Mouse (Mus musculus): ENCODE data around the gene Phactr2. TPM values are rescaled to one million over a fixed set of nuclear protein-coding genes. Genes with fewer than 3 reads are reported as not detected.

Phactr2 gene
- polyA plus RNA-seq, 1 experiment = 12.5 TPM

DNA sequence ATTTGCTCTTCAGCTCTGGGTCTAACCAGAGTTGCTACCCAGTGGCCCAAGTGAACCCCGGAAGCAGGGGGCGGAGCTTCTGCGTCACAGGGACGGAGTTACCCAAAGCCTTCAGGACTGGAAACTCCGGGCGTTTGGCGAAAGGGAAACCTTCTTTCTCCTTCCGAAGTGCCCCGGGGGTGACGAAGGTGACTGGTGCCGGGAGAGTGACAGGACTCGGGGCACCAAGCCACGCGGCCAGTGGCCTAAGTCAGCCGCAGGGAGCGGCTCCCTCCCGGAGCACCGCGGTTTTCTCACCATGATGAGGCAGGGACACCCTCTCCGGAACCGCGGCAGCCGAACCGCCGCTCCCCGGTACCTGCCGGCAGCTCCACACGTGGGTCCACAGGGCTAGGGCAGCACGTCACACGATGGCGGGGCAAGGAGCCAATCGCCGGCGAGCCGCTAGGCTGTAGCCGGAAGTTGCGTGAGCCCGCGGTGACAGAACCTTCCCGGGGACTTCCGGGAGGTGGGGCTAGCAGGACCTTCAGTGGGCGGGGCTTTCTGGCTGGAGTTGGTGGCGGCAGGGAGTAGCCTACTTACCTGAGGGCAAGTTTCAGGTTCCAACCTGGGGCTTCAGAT, 281.4 kb downstream of the Phactr2 start, which contains the start of gene Ltv1:
Ltv1 (minus strand) TSS at position 438 of the 621 bp plus-strand sequence.
- TF ChIP-seq POLR2A (IDR thresholded peaks at IDR 0.05; ENCODE audit: low read depth, low read length) = no peak
- Histone ChIP-seq H3K27ac (ENCODE audit: insufficient read depth, low read depth, low read length) (peak within 1 kb of the TSS; percentile 77), H3K36me3 (ENCODE audit: control insufficient read depth, insufficient read depth, low read length) (no peaks in the 10 kb centered on the region), H3K27me3 (replicated peaks; ENCODE audit: control insufficient read depth, insufficient read depth, low read length) (no peaks in the 10 kb centered on the region), H3K4me3 (ENCODE audit: insufficient read depth, low read depth, low read length) (peak within 1 kb of the TSS; percentile 80), H3K4me1 (ENCODE audit: control insufficient read depth, insufficient read depth, low read length) (peaks cover 2% of the 10 kb centered on the region; the same call in 1 of the 2 replicates)
- WGBS = under 1% methylated on average over 43 of the region's 43 CpGs
- DNase-seq = peak; percentile 98

DNA sequence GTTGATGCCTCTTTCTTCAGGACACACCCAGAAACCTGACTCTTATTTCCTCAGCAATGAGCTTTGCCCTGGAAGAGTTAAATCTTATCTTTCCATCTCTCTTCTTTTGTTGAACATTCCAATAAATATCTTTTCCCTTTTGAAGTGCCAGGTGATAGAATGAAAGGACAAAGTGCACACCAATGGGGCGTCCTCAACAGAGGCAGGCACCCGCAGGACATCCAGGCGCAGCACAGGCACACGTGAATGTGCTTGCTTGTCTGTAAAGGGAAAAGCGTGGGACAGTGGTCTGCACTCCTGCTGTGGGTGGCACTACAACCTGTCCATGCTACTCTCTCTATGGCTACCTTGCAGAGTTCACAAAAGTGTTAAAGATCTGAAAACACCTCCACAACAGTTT, 284.3 kb downstream of the Phactr2 start:
- WGBS = 71% methylated on average over 5 of the region's 5 CpGs
- TF ChIP-seq CTCF (conservative IDR thresholded peaks at IDR 0.05; ENCODE audit: insufficient read depth, insufficient read length, low read depth, low read length) (no peak), POLR2A (IDR thresholded peaks at IDR 0.05; ENCODE audit: low read depth, low read length) (no peak)
- H3K36me3 ChIP-seq (ENCODE audit: control insufficient read depth, insufficient read depth, low read length) = peaks cover 1% of the 10 kb centered on the region; the same call in 1 of the 2 replicates
- H3K27ac ChIP-seq (ENCODE audit: insufficient read depth, low read depth, low read length) = no peak overlapping the region
- H3K27me3 ChIP-seq (replicated peaks; ENCODE audit: control insufficient read depth, insufficient read depth, low read length) = no peaks in the 10 kb centered on the region
- no peak overlapping the region for H3K4me3 ChIP-seq (ENCODE audit: insufficient read depth, low read depth, low read length)
- no peak for DNase-seq
- H3K4me1 ChIP-seq (ENCODE audit: control insufficient read depth, insufficient read depth, low read length) = peaks cover 2% of the 10 kb centered on the region; the same call in 1 of the 2 replicates

GRCm38 (mm10) chr10:13186754-13187153, 287.5 kb downstream of the Phactr2 start:
- H3K27me3 ChIP-seq (replicated peaks; ENCODE audit: control insufficient read depth, insufficient read depth, low read length) = no peaks in the 10 kb centered on the region
- no peak for DNase-seq
- H3K27ac ChIP-seq (ENCODE audit: insufficient read depth, low read depth, low read length) = no peak overlapping the region
- no peak overlapping the region for H3K4me3 ChIP-seq (ENCODE audit: insufficient read depth, low read depth, low read length)
- 82% methylated on average over 3 of the region's 3 CpGs for WGBS
- no peaks in the 10 kb centered on the region for H3K4me1 ChIP-seq (ENCODE audit: control insufficient read depth, insufficient read depth, low read length)
- no peak for TF ChIP-seq CTCF (conservative IDR thresholded peaks at IDR 0.05; ENCODE audit: insufficient read depth, insufficient read length, low read depth, low read length)
- TF ChIP-seq POLR2A (IDR thresholded peaks at IDR 0.05; ENCODE audit: low read depth, low read length) = no peak
- H3K36me3 ChIP-seq (ENCODE audit: control insufficient read depth, insufficient read depth, low read length) = peaks cover 1% of the 10 kb centered on the region; the same call in 1 of the 2 replicates

DNA sequence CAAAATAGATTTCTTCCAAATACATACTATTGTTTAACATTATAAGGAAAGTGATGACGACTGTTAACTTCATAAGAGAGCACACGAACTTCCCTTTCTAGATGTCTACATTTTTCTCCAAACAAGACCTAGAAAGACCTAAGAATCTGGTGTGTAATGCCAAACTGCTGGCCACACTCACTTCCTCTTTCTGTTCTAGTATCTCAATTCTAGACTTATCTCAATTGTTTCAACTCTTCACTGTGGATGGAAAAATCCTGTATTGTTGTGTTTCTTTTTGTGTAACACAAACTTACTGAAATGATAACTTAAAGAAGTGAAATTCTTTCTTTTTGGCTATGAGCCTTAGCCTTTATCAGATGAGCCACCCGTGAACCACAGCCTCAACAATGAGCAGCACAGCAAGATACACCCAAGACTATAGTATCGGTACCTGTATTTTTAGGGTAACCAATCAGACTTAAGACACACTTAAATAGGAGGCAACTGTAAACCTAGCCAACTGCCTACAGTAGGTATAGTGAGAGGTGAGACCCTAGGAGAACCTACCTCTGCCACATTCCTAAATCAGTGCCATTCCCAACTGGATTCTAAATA, 289.9 kb downstream of the Phactr2 start:
- 87% methylated on average over 4 of the region's 4 CpGs for WGBS
- no peaks in the 10 kb centered on the region for H3K27me3 ChIP-seq (replicated peaks; ENCODE audit: control insufficient read depth, insufficient read depth, low read length)
- H3K27ac ChIP-seq (ENCODE audit: insufficient read depth, low read depth, low read length) = no peak overlapping the region
- peaks cover 5% of the 10 kb centered on the region for H3K36me3 ChIP-seq (ENCODE audit: control insufficient read depth, insufficient read depth, low read length)
- no peaks in the 10 kb centered on the region for H3K4me1 ChIP-seq (ENCODE audit: control insufficient read depth, insufficient read depth, low read length)
- TF ChIP-seq CTCF (conservative IDR thresholded peaks at IDR 0.05; ENCODE audit: insufficient read depth, insufficient read length, low read depth, low read length) (no peak), POLR2A (IDR thresholded peaks at IDR 0.05; ENCODE audit: low read depth, low read length) (no peak)
- no peak for DNase-seq
- no peak overlapping the region for H3K4me3 ChIP-seq (ENCODE audit: insufficient read depth, low read depth, low read length)

GRCm38 (mm10) chr10:13180211-13180610, 294.0 kb downstream of the Phactr2 start:
- H3K27me3 ChIP-seq (replicated peaks; ENCODE audit: control insufficient read depth, insufficient read depth, low read length) = no peaks in the 10 kb centered on the region
- no peak overlapping the region for H3K4me3 ChIP-seq (ENCODE audit: insufficient read depth, low read depth, low read length)
- no peaks in the 10 kb centered on the region for H3K4me1 ChIP-seq (ENCODE audit: control insufficient read depth, insufficient read depth, low read length)
- no peak for DNase-seq
- H3K27ac ChIP-seq (ENCODE audit: insufficient read depth, low read depth, low read length) = no peak overlapping the region
- no peak for TF ChIP-seq POLR2A (IDR thresholded peaks at IDR 0.05; ENCODE audit: low read depth, low read length)
- TF ChIP-seq CTCF (conservative IDR thresholded peaks at IDR 0.05; ENCODE audit: insufficient read depth, insufficient read length, low read depth, low read length) = no peak
- H3K36me3 ChIP-seq (ENCODE audit: control insufficient read depth, insufficient read depth, low read length) = peaks cover 8% of the 10 kb centered on the region
- WGBS = 88% methylated on average over 7 of the region's 7 CpGs

DNA sequence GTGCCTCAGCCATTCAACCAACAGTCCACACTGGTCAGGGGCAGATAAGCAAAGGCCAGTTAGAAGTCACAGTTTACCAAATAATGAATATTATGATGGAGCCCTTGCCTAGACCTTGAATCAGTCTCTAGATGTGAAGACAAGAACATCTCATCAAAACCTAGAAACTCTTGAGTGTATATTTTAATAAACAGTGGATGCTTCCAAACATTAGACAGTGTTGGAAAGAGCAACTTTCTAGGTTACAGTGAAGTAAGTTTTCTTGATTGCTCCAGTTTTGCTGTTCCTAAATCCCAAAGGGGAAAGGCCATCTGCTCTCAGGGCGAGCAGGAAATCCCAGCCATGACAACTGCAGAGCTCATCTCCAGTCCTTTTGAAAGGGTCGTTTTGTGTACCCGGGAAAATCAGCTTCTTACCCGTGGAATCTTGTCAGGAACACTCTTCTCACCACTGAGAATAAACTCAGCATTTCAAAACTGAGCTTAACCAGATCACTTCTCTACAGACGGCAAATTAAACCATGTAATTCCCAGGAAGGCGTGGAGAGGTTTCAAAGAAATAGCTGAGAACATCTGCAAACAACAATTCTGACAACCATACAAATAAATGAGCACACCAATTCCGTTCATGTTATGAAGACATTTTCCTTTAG, 296.1 kb downstream of the Phactr2 start, which contains the start of gene Zc2hc1b:
Zc2hc1b (minus strand) TSS at position 51 of the 652 bp plus-strand sequence.
- H3K4me1 ChIP-seq (ENCODE audit: control insufficient read depth, insufficient read depth, low read length) = no peaks in the 10 kb centered on the region
- H3K4me3 ChIP-seq (ENCODE audit: insufficient read depth, low read depth, low read length) = no peak within 1 kb of the TSS
- TF ChIP-seq POLR2A (IDR thresholded peaks at IDR 0.05; ENCODE audit: low read depth, low read length) (no peak), CTCF (conservative IDR thresholded peaks at IDR 0.05; ENCODE audit: insufficient read depth, insufficient read length, low read depth, low read length) (no peak)
- no peaks in the 10 kb centered on the region for H3K27me3 ChIP-seq (replicated peaks; ENCODE audit: control insufficient read depth, insufficient read depth, low read length)
- H3K36me3 ChIP-seq (ENCODE audit: control insufficient read depth, insufficient read depth, low read length) = peaks cover 8% of the 10 kb centered on the region
- H3K27ac ChIP-seq (ENCODE audit: insufficient read depth, low read depth, low read length) = no peak within 1 kb of the TSS
- no peak for DNase-seq
- 87% methylated on average over 7 of the region's 7 CpGs for WGBS

DNA sequence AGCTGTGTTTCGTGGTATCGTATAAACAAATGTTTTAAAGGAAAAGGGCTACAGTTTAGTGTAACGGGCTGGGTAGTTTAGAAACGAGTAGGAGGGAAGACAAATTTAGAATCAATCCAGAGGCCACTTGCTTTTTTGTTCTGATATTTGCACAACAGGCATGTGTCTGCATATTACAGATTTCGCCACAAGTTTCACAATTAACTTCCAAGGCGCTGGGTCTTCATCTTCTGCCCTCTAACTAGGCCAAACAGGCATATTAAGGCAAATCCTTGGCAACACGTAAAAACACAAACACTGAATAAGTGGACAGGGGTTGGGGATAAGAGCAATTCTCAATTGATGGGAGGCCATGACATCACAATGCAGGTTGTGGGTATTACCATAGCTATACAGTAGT, 298.3 kb downstream of the Phactr2 start:
- H3K27ac ChIP-seq (ENCODE audit: insufficient read depth, low read depth, low read length) = no peak overlapping the region
- no peaks in the 10 kb centered on the region for H3K27me3 ChIP-seq (replicated peaks; ENCODE audit: control insufficient read depth, insufficient read depth, low read length)
- DNase-seq = no peak
- H3K4me1 ChIP-seq (ENCODE audit: control insufficient read depth, insufficient read depth, low read length) = no peaks in the 10 kb centered on the region
- TF ChIP-seq POLR2A (IDR thresholded peaks at IDR 0.05; ENCODE audit: low read depth, low read length) (no peak), CTCF (conservative IDR thresholded peaks at IDR 0.05; ENCODE audit: insufficient read depth, insufficient read length, low read depth, low read length) (no peak)
- peaks cover 7% of the 10 kb centered on the region for H3K36me3 ChIP-seq (ENCODE audit: control insufficient read depth, insufficient read depth, low read length)
- 91% methylated on average over 7 of the region's 7 CpGs for WGBS
- H3K4me3 ChIP-seq (ENCODE audit: insufficient read depth, low read depth, low read length) = no peak overlapping the region

Measured in kidney, adult 2 months (tissue).